Mouse (Mus musculus) forebrain, embryonic 15.5 days (tissue): ENCODE data around the gene Kl. TPM values are rescaled to one million over a fixed set of nuclear protein-coding genes. Genes with fewer than 3 reads are reported as not detected.
A peak's percentile ranks its signal among the peaks of the same experiment; 100 is the strongest.

Experiments
- ATAC-seq: fragments of 200-750 bp; cut with Nextera tagmentation; replicated peaks from 2 replicates; pipeline ENCODE4 v1.8.0; 2017; ENCODE audit warnings: mild to moderate bottlenecking, moderate TSS enrichment, moderate library complexity
- H3K27ac ChIP-seq: fragments of 300-500 bp; sonication (generic); replicated peaks from 2 replicates; pipeline ENCODE4 v1.5.1; 2015; ENCODE audit warnings: mild to moderate bottlenecking, inconsistent platforms
- H3K27me3 ChIP-seq: fragments of 300-500 bp; sonication (generic); 2 replicates; pipeline ENCODE4 v1.6.1; 2015; ENCODE audit warnings: inconsistent platforms
- H3K36me3 ChIP-seq: fragments of 300-500 bp; sonication (generic); 2 replicates; pipeline ENCODE4 v1.6.1; 2015; ENCODE audit warnings: mild to moderate bottlenecking, inconsistent platforms
- H3K4me1 ChIP-seq: fragments of 300-500 bp; sonication (generic); 2 replicates; pipeline ENCODE4 v1.6.1; 2015; ENCODE audit warnings: inconsistent platforms
- H3K4me2 ChIP-seq: fragments of 300-500 bp; sonication (generic); replicated peaks from 2 replicates; pipeline ENCODE4 v1.6.1; 2015; ENCODE audit warnings: mild to moderate bottlenecking, inconsistent platforms
- H3K4me3 ChIP-seq: fragments of 300-500 bp; sonication (generic); 2 replicates; pipeline ENCODE4 v1.5.1; 2015; ENCODE audit warnings: mild to moderate bottlenecking, inconsistent platforms
- H3K9ac ChIP-seq: fragments of 300-500 bp; sonication (generic); replicated peaks from 2 replicates; pipeline ENCODE4 v1.6.1; 2015; ENCODE audit warnings: mild to moderate bottlenecking, inconsistent platforms
- H3K9me3 ChIP-seq: fragments of 300-500 bp; sonication (generic); 2 replicates; pipeline ENCODE4 v1.6.1; 2016; ENCODE audit warnings: inconsistent platforms
- WGBS: fragments of 180-500 bp; shearing (Covaris S2); methylation state at CpG from one replicate; pipeline ENCODE4 v1.1.7; 2015; ENCODE audit warnings: mixed read lengths; 5-methylcytosine and 5-hydroxymethylcytosine counted together
- polyA plus RNA-seq: library from polyadenylated mRNA; unstranded; fragments of >200 nt; fragmentation: Nextera tagmentation; extraction: Ambion mirVana; gene quantifications from 2 replicates; pipeline ENCODE4 v1.2.1, GENCODE M21; 2015

Gene Kl
- polyA plus RNA-seq, 1 experiment from 2014 or later, result 0.37 TPM

DNA sequence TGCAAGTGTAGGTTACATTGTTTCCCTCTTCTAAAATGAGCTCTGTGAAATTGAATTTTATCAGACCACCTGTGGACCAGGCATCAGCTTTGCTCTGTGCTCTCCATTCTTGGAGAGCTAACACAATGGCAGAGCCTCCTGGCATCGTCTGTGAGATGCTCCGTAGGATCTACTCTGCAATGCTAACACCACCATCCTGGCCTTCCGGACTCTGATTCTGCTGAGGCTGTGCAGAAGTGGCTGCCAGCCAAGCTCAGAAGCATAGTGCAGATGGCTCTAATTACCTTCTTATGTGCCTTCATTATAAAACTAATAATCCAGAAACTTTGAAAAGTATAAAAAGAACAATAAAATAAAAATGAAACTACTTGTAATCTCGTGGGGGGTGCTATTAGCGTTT, 16.2 kb upstream of the Kl start:
- Histone ChIP-seq H3K9ac (no peak overlapping the region), H3K9me3 (no peaks in the 10 kb centered on the region), H3K27ac (no peak overlapping the region), H3K36me3 (no peaks in the 10 kb centered on the region), H3K4me2 (no peak overlapping the region), H3K4me1 (no peaks in the 10 kb centered on the region), H3K4me3 (no peak overlapping the region), H3K27me3 (no peaks in the 10 kb centered on the region)
- ATAC-seq, result no peak
- 33% methylated on average over 5 of the region's 5 CpGs for WGBS

DNA sequence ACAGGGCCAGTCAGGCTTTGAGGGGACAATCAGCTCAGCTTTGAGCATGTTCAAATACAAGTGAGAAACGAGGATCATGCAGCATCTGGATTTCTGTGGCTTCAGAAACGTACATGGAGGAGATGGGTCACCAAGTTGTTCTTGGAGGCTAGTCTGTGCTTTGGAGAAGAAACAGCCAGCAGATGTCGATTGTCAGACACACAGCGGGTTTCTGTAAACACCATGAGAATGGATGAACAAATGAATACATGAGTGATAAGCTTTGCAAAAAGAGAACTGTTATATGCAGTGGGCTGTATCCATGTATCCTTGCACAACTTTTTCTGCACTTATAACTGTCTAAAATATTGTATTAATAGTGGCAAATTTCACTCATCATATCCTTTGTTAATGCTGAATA, 15.6 kb upstream of the Kl start:
- no peak for ATAC-seq

DNA sequence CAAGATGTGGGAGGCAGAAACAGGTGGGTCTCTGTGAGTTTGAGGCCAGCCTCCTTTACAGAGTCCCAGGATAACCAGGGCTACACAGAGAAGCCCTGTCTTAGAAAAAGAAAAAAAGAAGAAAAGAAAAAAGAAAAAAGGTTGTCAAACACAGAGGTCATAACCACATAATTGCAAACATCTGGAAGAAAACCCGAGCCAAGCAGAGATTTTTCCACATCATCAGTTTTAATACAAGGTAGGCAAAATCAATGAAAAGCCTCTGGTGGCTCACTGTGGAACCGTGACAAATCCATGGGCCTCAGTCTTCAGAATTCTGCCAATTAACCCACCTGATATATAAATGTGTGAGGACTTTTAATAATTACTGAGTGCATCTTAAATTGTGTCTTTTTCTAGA, 14.9 kb upstream of the Kl start:
- H3K9ac ChIP-seq, result no peak overlapping the region
- H3K4me1 ChIP-seq, result no peaks in the 10 kb centered on the region
- 57% methylated on average over 2 of the region's 2 CpGs for WGBS
- H3K4me3 ChIP-seq, result no peak overlapping the region
- no peaks in the 10 kb centered on the region for H3K27me3 ChIP-seq
- no peak for ATAC-seq
- H3K9me3 ChIP-seq, result no peaks in the 10 kb centered on the region
- H3K36me3 ChIP-seq, result no peaks in the 10 kb centered on the region
- no peak overlapping the region for H3K4me2 ChIP-seq
- H3K27ac ChIP-seq, result no peak overlapping the region

More for the DNA sequence above, 15.6 kb upstream of the Kl start:
- Histone ChIP-seq H3K4me3 (no peak overlapping the region), H3K36me3 (no peaks in the 10 kb centered on the region), H3K27ac (no peak overlapping the region), H3K4me2 (no peak overlapping the region), H3K9me3 (no peaks in the 10 kb centered on the region), H3K9ac (no peak overlapping the region), H3K27me3 (no peaks in the 10 kb centered on the region), H3K4me1 (no peaks in the 10 kb centered on the region)
- whole genome bisulfite sequencing, result 72% methylated on average over 4 of the region's 4 CpGs

DNA sequence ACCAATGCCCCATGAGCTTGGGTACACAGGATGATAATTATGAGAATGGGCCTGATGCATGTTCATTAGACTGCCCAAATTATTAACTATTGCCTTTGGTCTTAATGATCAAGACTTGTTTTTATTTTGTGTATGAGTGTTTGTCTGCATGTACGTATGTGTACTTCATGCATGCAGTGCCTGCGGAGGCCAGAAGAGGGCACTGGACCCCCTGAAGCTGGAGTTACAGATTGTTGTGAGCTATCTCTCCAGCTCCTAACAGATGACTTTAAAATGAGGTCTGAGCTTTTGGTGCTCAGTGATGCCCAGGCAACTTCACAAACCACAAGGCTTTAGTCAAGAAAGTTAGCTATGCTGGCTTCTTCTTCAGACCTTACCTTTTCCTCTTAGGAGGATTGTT, 6.8 kb upstream of the Kl start:
- Histone ChIP-seq H3K4me3 (no peak overlapping the region), H3K9ac (no peak overlapping the region), H3K27ac (no peak overlapping the region), H3K4me1 (no peaks in the 10 kb centered on the region), H3K9me3 (0 out of 2 replicates have a peak, but pooled peaks cover 3% of the 10 kb centered on the region), H3K36me3 (no peaks in the 10 kb centered on the region), H3K27me3 (no peaks in the 10 kb centered on the region), H3K4me2 (no peak overlapping the region)
- 100% methylated on average over 2 of the region's 2 CpGs for WGBS
- no peak for ATAC-seq

DNA sequence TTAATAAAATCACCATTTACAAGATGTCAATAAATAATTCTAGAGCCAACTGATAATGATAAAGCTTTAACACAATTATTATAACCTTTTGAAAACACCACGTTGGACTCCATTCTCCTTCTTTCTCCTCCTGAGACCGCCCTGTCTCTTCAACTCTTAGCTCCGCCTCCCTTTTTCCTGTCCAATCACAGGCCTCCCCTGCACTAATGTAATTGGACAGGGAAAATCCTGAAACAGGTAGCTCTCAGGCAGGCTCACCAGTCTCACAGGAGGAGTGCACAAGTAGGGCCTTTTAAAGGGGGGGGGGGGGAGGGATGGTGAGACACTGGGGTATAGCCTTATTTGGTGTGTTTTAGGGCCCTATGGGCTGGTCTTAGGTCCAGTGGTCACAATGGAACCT, 3.3 kb upstream of the Kl start:
- ATAC-seq, result no peak
- Histone ChIP-seq H3K4me1 (peaks cover 12% of the 10 kb centered on the region), H3K9ac (no peak overlapping the region), H3K4me2 (no peak overlapping the region), H3K9me3 (0 out of 2 replicates have a peak, but pooled peaks cover 3% of the 10 kb centered on the region), H3K36me3 (no peaks in the 10 kb centered on the region), H3K4me3 (no peak overlapping the region), H3K27me3 (peaks cover 29% of the 10 kb centered on the region), H3K27ac (no peak overlapping the region)
- WGBS, result 86% methylated on average over 3 of the region's 3 CpGs

DNA sequence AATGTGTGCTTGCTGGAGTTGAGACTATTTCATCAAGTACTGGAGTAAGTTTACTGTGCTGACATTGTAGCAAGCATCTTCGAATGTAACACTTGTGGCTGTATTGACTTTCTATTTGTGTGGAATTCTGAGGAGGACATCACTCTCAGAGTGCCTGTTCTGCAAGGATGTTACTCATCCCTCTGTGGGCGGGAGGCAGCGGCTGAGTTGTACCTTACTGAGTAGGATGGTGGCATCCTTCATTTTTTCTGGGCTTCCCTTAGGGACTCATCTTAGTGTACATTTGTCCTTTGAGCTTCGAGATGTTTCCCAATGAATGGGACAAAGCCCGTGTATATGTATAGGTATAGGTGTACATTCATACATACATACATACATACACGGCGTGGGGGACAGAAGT, 1.1 kb upstream of the Kl start:
- H3K36me3 ChIP-seq, result no peaks in the 10 kb centered on the region
- no peaks in the 10 kb centered on the region for H3K9me3 ChIP-seq
- H3K27me3 ChIP-seq, result peaks cover 29% of the 10 kb centered on the region
- no peak for ATAC-seq
- H3K27ac ChIP-seq, result no peak overlapping the region
- H3K9ac ChIP-seq, result no peak overlapping the region
- 91% methylated on average over 7 of the region's 7 CpGs for WGBS
- no peak overlapping the region for H3K4me3 ChIP-seq
- H3K4me2 ChIP-seq, result no peak overlapping the region
- peaks cover 12% of the 10 kb centered on the region for H3K4me1 ChIP-seq

DNA sequence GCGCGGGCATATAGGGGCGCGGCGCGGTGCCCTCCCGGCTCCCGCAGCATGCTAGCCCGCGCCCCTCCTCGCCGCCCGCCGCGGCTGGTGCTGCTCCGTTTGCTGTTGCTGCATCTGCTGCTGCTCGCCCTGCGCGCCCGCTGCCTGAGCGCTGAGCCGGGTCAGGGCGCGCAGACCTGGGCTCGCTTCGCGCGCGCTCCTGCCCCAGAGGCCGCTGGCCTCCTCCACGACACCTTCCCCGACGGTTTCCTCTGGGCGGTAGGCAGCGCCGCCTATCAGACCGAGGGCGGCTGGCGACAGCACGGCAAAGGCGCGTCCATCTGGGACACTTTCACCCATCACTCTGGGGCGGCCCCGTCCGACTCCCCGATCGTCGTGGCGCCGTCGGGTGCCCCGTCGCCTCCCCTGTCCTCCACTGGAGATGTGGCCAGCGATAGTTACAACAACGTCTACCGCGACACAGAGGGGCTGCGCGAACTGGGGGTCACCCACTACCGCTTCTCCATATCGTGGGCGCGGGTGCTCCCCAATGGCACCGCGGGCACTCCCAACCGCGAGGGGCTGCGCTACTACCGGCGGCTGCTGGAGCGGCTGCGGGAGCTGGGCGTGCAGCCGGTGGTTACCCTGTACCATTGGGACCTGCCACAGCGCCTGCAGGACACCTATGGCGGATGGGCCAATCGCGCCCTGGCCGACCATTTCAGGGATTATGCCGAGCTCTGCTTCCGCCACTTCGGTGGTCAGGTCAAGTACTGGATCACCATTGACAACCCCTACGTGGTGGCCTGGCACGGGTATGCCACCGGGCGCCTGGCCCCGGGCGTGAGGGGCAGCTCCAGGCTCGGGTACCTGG, 488 bp downstream of the Kl start:
- 2% methylated on average over 85 of the region's 89 CpGs for WGBS
- no peak overlapping the region for H3K27ac ChIP-seq
- peak overlapping the region; percentile 48 for H3K4me3 ChIP-seq
- peak overlapping the region; percentile 70 for H3K4me2 ChIP-seq
- H3K9me3 ChIP-seq, result no peaks in the 10 kb centered on the region
- peaks cover 12% of the 10 kb centered on the region for H3K4me1 ChIP-seq
- H3K27me3 ChIP-seq, result peaks cover 29% of the 10 kb centered on the region
- peak overlapping the region; percentile 41 for H3K9ac ChIP-seq
- peak; percentile 84 for ATAC-seq
- no peaks in the 10 kb centered on the region for H3K36me3 ChIP-seq

DNA sequence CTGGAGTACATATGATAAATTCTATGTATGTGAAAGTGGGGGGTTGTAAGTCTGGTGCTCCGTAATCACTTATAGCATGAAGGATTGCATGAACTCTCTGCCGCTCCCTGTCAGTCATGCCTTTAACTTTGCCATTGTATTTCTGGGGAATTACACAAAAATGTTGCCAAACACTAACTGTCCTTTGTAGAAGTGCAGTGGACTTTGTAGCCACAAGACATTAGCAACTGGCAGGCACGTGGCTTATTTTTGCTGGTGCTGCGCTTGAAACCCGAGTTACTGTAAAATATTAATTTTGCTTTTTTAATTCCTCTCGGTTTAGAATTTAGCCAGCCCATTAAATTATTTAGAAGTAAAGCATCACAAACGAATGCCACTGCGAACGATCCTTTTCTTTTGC, 2.4 kb downstream of the Kl start:
- no peaks in the 10 kb centered on the region for H3K36me3 ChIP-seq
- no peak for ATAC-seq
- WGBS, result 86% methylated on average over 9 of the region's 9 CpGs
- H3K27me3 ChIP-seq, result peaks cover 29% of the 10 kb centered on the region
- H3K4me3 ChIP-seq, result no peak overlapping the region
- no peaks in the 10 kb centered on the region for H3K9me3 ChIP-seq
- H3K4me1 ChIP-seq, result peaks cover 12% of the 10 kb centered on the region
- H3K4me2 ChIP-seq, result no peak overlapping the region
- H3K27ac ChIP-seq, result no peak overlapping the region
- no peak overlapping the region for H3K9ac ChIP-seq

DNA sequence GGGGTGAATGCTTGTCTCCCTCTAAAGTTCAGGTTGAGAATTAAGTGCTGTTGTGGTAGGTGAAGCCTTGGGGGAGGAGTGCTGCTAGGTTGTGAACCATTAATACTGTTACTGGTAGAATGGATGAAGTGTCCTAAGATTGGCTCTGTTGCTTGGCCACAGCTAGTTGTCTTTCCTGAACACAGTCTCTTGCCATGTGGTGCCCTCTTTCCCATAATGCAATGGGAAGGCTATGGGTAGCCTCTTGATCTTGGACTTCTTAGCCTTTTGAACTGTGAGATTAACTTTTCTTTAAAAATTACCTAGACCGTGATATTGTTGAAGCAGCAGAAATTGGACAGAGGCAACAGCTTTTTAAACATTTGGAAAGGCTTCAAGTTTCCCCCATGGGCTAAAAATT, 7.5 kb downstream of the Kl start:
- ATAC-seq, result no peak
- 92% methylated on average over 1 of the region's 1 CpGs for WGBS
- Histone ChIP-seq H3K36me3 (no peaks in the 10 kb centered on the region), H3K4me2 (no peak overlapping the region), H3K9me3 (no peaks in the 10 kb centered on the region), H3K4me1 (no peaks in the 10 kb centered on the region), H3K4me3 (no peak overlapping the region), H3K27ac (no peak overlapping the region), H3K27me3 (no peaks in the 10 kb centered on the region), H3K9ac (no peak overlapping the region)

DNA sequence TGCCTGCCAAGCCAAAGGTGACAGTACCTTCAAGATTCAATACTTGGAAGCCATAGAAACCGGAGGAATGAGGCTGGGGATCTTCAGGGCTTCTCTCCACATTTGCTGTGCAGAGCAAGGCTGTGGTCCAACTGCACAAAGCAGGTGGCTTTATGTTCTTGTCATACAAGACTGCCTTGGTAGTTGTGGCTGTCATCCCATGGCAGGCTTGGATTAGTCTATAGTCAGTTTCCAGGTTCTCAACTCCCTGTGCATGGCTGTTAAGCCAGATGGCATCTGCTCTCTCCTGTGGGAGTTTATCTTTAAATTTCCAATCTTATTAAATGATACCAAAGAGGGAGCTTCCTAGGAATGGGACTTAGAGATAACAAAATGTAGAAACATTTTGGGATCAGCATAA, 9.2 kb downstream of the Kl start:
- H3K4me1 ChIP-seq, result no peaks in the 10 kb centered on the region
- H3K4me2 ChIP-seq, result no peak overlapping the region
- no peak overlapping the region for H3K27ac ChIP-seq
- 82% methylated on average over 1 of the region's 1 CpGs for WGBS
- H3K9ac ChIP-seq, result no peak overlapping the region
- ATAC-seq, result no peak
- no peaks in the 10 kb centered on the region for H3K27me3 ChIP-seq
- no peaks in the 10 kb centered on the region for H3K9me3 ChIP-seq
- no peak overlapping the region for H3K4me3 ChIP-seq
- no peaks in the 10 kb centered on the region for H3K36me3 ChIP-seq

DNA sequence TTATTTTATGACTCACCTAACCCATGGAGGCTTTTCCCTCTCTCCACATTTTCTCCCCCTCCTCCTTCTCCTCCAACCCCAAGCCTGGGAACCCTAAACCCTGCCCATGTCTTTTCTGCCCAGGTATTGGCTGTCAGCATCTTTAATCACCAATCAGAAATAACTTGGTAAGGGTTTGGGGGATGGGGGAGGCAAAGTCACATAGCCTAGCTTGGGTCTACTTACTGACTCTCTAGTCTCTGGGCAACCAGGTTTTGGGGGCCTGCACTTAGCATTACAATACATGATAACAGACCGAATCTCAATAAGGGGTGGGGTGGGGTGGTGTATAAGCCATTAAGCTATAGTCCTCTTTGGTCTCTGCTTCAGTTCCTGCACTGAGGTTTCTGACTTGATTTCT, 10.3 kb downstream of the Kl start:
- Histone ChIP-seq H3K27me3 (no peaks in the 10 kb centered on the region), H3K9ac (no peak overlapping the region), H3K4me3 (no peak overlapping the region), H3K27ac (no peak overlapping the region), H3K9me3 (no peaks in the 10 kb centered on the region), H3K4me2 (no peak overlapping the region), H3K36me3 (no peaks in the 10 kb centered on the region), H3K4me1 (no peaks in the 10 kb centered on the region)
- no peak for ATAC-seq
- WGBS, result 95% methylated on average over 1 of the region's 1 CpGs

DNA sequence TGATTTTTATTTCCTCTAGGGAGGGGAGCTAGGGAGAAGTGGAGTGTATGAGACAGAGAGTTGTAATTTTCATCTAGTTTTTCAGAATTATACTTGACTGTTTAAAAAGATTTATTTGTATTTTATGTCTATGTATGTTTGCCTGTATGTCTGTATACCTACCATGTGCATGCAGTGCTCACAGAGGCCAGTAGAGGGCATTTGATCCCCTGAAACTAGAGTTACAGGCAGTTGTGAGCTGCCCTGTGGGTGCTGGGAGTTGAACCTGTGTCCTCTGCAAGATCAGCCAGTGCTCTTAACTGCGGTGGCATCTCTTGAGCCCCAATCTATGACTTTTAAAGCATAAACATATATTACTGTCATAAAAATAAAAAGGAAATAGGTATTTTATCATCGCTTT, 15.5 kb downstream of the Kl start:
- Histone ChIP-seq H3K27me3 (no peaks in the 10 kb centered on the region), H3K36me3 (no peaks in the 10 kb centered on the region), H3K4me2 (no peak overlapping the region), H3K4me1 (no peaks in the 10 kb centered on the region), H3K9me3 (no peaks in the 10 kb centered on the region), H3K9ac (no peak overlapping the region), H3K27ac (no peak overlapping the region), H3K4me3 (no peak overlapping the region)
- WGBS, result 94% methylated on average over 2 of the region's 2 CpGs
- ATAC-seq, result no peak

DNA sequence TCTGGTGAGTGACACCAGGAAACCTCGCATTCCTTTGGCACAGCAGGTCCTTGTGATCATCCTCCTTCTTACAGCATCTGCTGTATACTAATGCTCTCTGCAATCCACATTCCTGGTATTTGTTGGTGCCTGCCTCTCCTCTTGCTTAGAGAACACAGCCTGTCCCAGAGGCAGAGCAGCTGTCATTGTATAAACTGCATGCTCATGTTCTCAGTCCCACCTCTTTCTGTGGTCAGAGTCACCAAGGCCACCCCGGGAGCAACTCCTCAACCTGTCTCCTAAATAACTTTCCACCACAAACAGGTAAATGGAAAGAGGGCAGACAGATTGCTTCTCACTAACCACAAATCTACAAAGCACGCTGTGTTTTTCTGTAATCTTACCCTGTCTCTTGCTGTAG, 18.1 kb downstream of the Kl start:
- Histone ChIP-seq H3K36me3 (no peaks in the 10 kb centered on the region), H3K9ac (no peak overlapping the region), H3K4me3 (no peak overlapping the region), H3K4me1 (no peaks in the 10 kb centered on the region), H3K27ac (no peak overlapping the region), H3K27me3 (no peaks in the 10 kb centered on the region), H3K9me3 (no peaks in the 10 kb centered on the region), H3K4me2 (no peak overlapping the region)
- no peak for ATAC-seq
- WGBS, result 74% methylated on average over 3 of the region's 3 CpGs
